Mouse (Mus musculus) heart, embryonic 11.5 days (tissue): Measurements from ENCODE around the gene Ddx5. TPM values are rescaled to one million over a fixed set of nuclear protein-coding genes. Genes with fewer than 3 reads are reported as not detected.

Experiments
- ATAC-seq: fragments of 200-750 bp; cut with Nextera tagmentation; replicated peaks from 2 replicates; pipeline ENCODE4 v1.8.0; 2017; ENCODE audit warnings: moderate library complexity; ENCODE audit not compliant: insufficient number of reproducible peaks, low FRiP score, low TSS enrichment
- H3K27ac ChIP-seq: fragments of 300-500 bp; sonication (generic); 2 replicates; pipeline ENCODE4 v1.5.1; 2014; ENCODE audit warnings: mild to moderate bottlenecking, low read depth, low read length
- H3K27me3 ChIP-seq: fragments of 300-500 bp; sonication (generic); 2 replicates; pipeline ENCODE4 v1.6.1; 2014; ENCODE audit warnings: mild to moderate bottlenecking, low read length, mixed read lengths; ENCODE audit not compliant: control insufficient read depth, insufficient read depth
- H3K36me3 ChIP-seq: fragments of 300-500 bp; sonication (generic); 2 replicates; pipeline ENCODE4 v1.6.1; 2014; ENCODE audit warnings: mild to moderate bottlenecking, low read length, moderate library complexity, mixed read lengths; ENCODE audit not compliant: control insufficient read depth, insufficient read depth
- H3K4me1 ChIP-seq: fragments of 300-500 bp; sonication (generic); 2 replicates; pipeline ENCODE4 v1.6.1; 2014; ENCODE audit warnings: low read length; ENCODE audit not compliant: control insufficient read depth, insufficient read depth
- H3K4me2 ChIP-seq: fragments of 300-500 bp; sonication (generic); 2 replicates; pipeline ENCODE4 v1.6.1; 2014; ENCODE audit warnings: mild to moderate bottlenecking, moderate library complexity
- H3K4me3 ChIP-seq: fragments of 300-500 bp; sonication (generic); 2 replicates; pipeline ENCODE4 v1.5.1; 2014; ENCODE audit warnings: low read depth, low read length
- H3K9ac ChIP-seq: fragments of 300-500 bp; sonication (generic); 2 replicates; pipeline ENCODE4 v1.6.1; 2014; ENCODE audit warnings: mild to moderate bottlenecking, low read depth, low read length, moderate library complexity
- H3K9me3 ChIP-seq: fragments of 300-500 bp; sonication (generic); replicated peaks from 2 replicates; pipeline ENCODE4 v1.6.1; 2016; ENCODE audit warnings: low read length; ENCODE audit not compliant: control insufficient read depth
- WGBS: fragments of 180-500 bp; shearing (Covaris S2); extraction: QIAGEN DNeasy Blood & Tissue Kit; methylation state at CpG from one replicate; pipeline ENCODE4 v1.1.7; 2014; ENCODE audit not compliant: insufficient replicate concordance; 5-methylcytosine and 5-hydroxymethylcytosine counted together
- polyA plus RNA-seq: library from polyadenylated mRNA; unstranded; fragments of >200 nt; fragmentation: Nextera tagmentation; extraction: Ambion mirVana; gene quantifications from 2 replicates; pipeline ENCODE4 v1.2.1, GENCODE M21; 2014

The Ddx5 gene
- polyA plus RNA-seq, 1 experiment from 2014 or later, result 291 TPM

DNA sequence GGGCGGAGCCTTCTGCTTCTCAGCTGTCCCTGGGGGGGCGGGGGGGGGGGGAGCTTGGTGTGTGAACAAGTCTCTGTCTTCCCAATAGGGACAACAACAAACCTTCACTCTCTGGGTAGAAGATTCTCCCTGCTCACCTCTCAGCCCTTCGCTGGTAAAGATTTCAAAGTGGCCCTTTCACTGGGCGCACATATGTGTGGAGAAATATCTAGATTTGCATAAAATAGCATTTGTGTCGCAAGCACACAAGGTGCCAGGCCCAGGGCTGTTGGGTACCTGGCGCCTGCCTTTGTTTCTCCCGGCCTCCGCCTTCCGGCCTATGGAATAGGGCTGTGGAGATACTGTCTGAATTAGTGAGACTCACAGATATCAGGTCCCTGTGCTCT, 26.2 kb downstream of the Ddx5 start:
- H3K4me1 ChIP-seq, result peaks cover 33% of the 10 kb centered on the region

DNA sequence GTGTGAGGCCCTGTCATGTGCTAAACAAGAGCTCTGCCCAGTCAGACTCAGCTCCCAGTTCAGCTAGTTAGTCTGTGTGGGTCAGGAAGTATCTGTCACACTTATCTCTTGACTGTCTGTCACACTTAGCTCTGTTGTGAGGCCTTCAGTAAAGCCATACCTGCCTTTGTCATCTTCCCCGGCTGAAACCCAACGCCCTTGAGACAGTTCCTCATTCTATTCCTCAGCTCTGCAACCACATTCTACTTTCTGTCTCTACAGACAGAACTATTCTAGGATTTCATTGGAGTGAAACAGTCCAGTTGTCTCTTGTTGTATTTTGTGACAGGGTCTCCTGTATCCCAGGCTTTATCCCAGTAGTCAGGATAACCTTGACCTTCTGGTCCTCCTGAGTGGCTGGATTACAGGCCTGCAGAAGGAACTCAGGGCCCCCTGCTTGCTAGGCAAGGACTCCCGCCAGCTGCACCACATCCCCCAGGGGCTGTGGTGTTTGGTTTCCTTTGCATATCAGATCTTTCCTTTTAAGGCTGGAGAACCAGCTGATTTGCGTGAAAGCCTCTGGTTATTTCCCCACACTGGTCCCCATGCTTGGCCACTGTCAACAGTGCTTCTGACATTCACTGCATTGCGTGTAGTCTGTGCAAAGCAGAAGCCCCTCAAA, 26.7 kb downstream of the Ddx5 start:
- H3K4me3 ChIP-seq, result no peak overlapping the region
- H3K27me3 ChIP-seq, result no peaks in the 10 kb centered on the region
- H3K9ac ChIP-seq, result no peak overlapping the region
- H3K36me3 ChIP-seq, result peaks cover 10% of the 10 kb centered on the region; the same call in 1 of the 2 replicates
- ATAC-seq, result peak; percentile 65
- 3% methylated on average over 5 of the region's 5 CpGs for WGBS
- H3K27ac ChIP-seq, result peak overlapping the region; percentile 94
- no peaks in the 10 kb centered on the region for H3K9me3 ChIP-seq
- H3K4me2 ChIP-seq, result peak overlapping the region; percentile 5; the same call in 1 of the 2 replicates
- peaks cover 35% of the 10 kb centered on the region for H3K4me1 ChIP-seq

More for the DNA sequence above, 26.2 kb downstream of the Ddx5 start:
- peak overlapping the region; percentile 43; the same call in 1 of the 2 replicates for H3K9ac ChIP-seq
- peak overlapping the region; percentile 94 for H3K27ac ChIP-seq
- 48% methylated on average over 9 of the region's 9 CpGs for WGBS
- H3K9me3 ChIP-seq, result no peaks in the 10 kb centered on the region
- peak overlapping the region; percentile 5; the same call in 1 of the 2 replicates for H3K4me2 ChIP-seq
- H3K4me3 ChIP-seq, result no peak overlapping the region
- no peak for ATAC-seq
- H3K36me3 ChIP-seq, result peaks cover 15% of the 10 kb centered on the region
- H3K27me3 ChIP-seq, result no peaks in the 10 kb centered on the region

DNA sequence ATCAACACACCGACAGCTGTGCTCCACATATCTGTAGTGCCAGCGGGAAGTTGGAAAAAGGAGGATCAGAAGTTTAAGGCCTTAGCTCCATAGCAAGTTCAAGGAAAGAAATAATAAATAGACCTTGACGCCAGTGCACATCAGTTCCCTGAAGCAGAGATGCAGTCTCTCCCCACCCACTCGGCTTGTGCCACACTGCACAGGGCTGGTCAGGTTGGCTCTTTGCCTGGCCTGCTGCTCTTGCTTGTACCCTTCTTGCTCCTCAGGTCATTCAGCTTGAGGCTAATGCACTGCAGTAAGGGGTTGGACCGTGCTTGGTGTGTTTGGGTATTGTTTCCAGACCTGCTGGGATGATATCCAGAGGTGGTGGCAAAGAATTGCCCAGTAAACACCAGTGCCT, 28.5 kb downstream of the Ddx5 start:
- Histone ChIP-seq H3K36me3 (no peaks in the 10 kb centered on the region), H3K9me3 (no peaks in the 10 kb centered on the region), H3K27ac (0 out of 2 replicates have a peak overlapping the region, but pooled peaks have one; percentile 94), H3K27me3 (no peaks in the 10 kb centered on the region), H3K9ac (no peak overlapping the region), H3K4me3 (no peak overlapping the region), H3K4me1 (peaks cover 35% of the 10 kb centered on the region), H3K4me2 (no peak overlapping the region)
- no peak for ATAC-seq
- 83% methylated on average over 5 of the region's 5 CpGs for WGBS

DNA sequence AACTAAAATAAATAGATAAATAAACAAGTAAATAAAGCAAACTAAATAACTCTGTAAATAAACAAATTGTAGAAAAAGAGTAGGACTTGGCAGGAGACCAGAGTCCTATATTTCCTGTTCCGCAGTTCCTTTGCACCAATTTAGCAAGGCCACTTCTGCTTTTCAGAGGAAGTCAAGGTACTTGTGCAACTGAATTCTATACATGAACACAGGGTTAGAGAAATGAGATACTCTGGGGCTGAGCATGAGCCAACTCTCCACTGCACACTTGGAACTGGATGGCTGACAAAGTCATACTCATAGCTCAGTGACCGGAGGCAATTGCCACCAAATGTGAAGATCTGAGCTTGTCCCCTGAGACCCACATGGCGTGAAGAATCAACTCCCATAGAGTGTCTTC, 30.0 kb downstream of the Ddx5 start:
- H3K27me3 ChIP-seq, result no peaks in the 10 kb centered on the region
- H3K36me3 ChIP-seq, result no peaks in the 10 kb centered on the region
- H3K27ac ChIP-seq, result no peak overlapping the region
- peaks cover 30% of the 10 kb centered on the region for H3K4me1 ChIP-seq
- H3K4me3 ChIP-seq, result no peak overlapping the region
- no peaks in the 10 kb centered on the region for H3K9me3 ChIP-seq
- no peak for ATAC-seq
- no peak overlapping the region for H3K9ac ChIP-seq
- H3K4me2 ChIP-seq, result no peak overlapping the region
- WGBS, result 96% methylated on average over 3 of the region's 3 CpGs

- Histone ChIP-seq H3K4me3 (no peak overlapping the region), H3K9me3 (no peaks in the 10 kb centered on the region), H3K4me2 (no peak overlapping the region), H3K4me1 (peaks cover 5% of the 10 kb centered on the region), H3K27me3 (no peaks in the 10 kb centered on the region), H3K9ac (no peak overlapping the region), H3K27ac (no peak overlapping the region), H3K36me3 (no peaks in the 10 kb centered on the region)
- WGBS, result 28% methylated on average over 5 of the region's 5 CpGs
- ATAC-seq, result no peak
Measured at GRCm38 (mm10) chr11:106755583-106755982, 33.4 kb downstream of the Ddx5 start.

GRCm38 (mm10) chr11:106753314-106753713, 35.7 kb downstream of the Ddx5 start:
- H3K9ac ChIP-seq, result no peak overlapping the region
- no peaks in the 10 kb centered on the region for H3K36me3 ChIP-seq
- H3K9me3 ChIP-seq, result no peaks in the 10 kb centered on the region
- no peak overlapping the region for H3K4me2 ChIP-seq
- WGBS, result 61% methylated on average over 6 of the region's 6 CpGs
- H3K27ac ChIP-seq, result no peak overlapping the region
- no peak for ATAC-seq
- peaks cover 9% of the 10 kb centered on the region for H3K4me1 ChIP-seq
- no peak overlapping the region for H3K4me3 ChIP-seq
- H3K27me3 ChIP-seq, result no peaks in the 10 kb centered on the region

DNA sequence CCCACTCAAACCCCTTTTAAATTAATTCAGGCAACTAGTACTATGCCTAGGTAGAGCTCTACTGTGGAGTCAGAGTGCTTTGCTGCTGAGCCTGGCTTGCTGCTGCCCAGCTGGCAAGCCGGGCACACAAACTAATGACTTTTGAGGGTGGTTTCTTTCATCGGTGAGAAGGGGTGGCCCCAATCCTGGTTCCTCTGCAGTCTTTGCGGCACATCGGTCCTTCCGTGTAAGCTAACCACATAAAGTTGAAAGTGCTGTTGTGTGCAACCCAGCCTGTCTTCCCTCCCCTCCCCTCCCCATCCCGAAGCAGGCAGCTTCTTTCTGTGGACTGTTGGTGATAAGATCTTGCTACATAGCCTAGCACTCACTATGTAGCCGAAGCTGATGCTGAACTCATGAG, 36.9 kb downstream of the Ddx5 start:
- no peaks in the 10 kb centered on the region for H3K27me3 ChIP-seq
- H3K4me2 ChIP-seq, result no peak overlapping the region
- ATAC-seq, result no peak
- no peak overlapping the region for H3K27ac ChIP-seq
- 0 out of 2 replicates have a peak, but pooled peaks cover 2% of the 10 kb centered on the region for H3K9me3 ChIP-seq
- H3K9ac ChIP-seq, result no peak overlapping the region
- H3K4me3 ChIP-seq, result no peak overlapping the region
- H3K4me1 ChIP-seq, result peaks cover 4% of the 10 kb centered on the region; the same call in 1 of the 2 replicates
- H3K36me3 ChIP-seq, result no peaks in the 10 kb centered on the region
- 72% methylated on average over 7 of the region's 7 CpGs for WGBS

- 79% methylated on average over 17 of the region's 17 CpGs for WGBS
- peaks cover 4% of the 10 kb centered on the region; the same call in 1 of the 2 replicates for H3K4me1 ChIP-seq
- no peaks in the 10 kb centered on the region for H3K27me3 ChIP-seq
- H3K36me3 ChIP-seq, result no peaks in the 10 kb centered on the region
- 0 out of 2 replicates have a peak, but pooled peaks cover 2% of the 10 kb centered on the region for H3K9me3 ChIP-seq
- no peak within 1 kb of the TSS for H3K4me2 ChIP-seq
- no peak within 1 kb of the TSS for H3K27ac ChIP-seq
- no peak within 1 kb of the TSS for H3K4me3 ChIP-seq
- no peak for ATAC-seq
- H3K9ac ChIP-seq, result no peak within 1 kb of the TSS
Measured at GRCm38 (mm10) chr11:106751039-106752018, 37.7 kb downstream of the Ddx5 start, which contains the start of gene Milr1. TSS of gene Milr1 (plus strand) at chr11:106751226.
